Mouse (Mus musculus) mouse trophoblast stem cell (cell line): ENCODE results near the gene Samd9l.
"Not testable (repeated sequence)": the region's sequence is repeated elsewhere in the genome, so short reads cannot be mapped to it uniquely, and the experiment has no call there.

Source experiments
- in situ Hi-C, 2 experiments: fragments of 300-500 bp; cut with MseI, MboI; formaldehyde crosslinking; loops; 2 replicates in 1 of 2; 3 replicates in 1 of 2; pipeline ENCODE4 v1.15.1; 2025

The Samd9l gene

GRCm38 (mm10) chr6:3399340-3400068, at the start of gene Samd9l:
Gene Samd9l, minus strand, starts transcription at chr6:3399572.
- in situ Hi-C loops: loop anchor here in 1 of 2 experiments (5.0 kb wide), 1 partner anchor 57 kb away; no protein-coding TSS in a partner anchor

- in situ Hi-C loops: no loop called here
Observed at GRCm38 (mm10) chr6:3447404-3447803, 48.0 kb upstream of the Samd9l start.

- in situ Hi-C loops: no loop called here
Observed at GRCm38 (mm10) chr6:3443905-3444304, 44.5 kb upstream of the Samd9l start.

GRCm38 (mm10) chr6:3436087-3436486, 36.7 kb upstream of the Samd9l start:
- in situ Hi-C loops: no loop called here

GRCm38 (mm10) chr6:3430976-3431375, 31.6 kb upstream of the Samd9l start:
- in situ Hi-C loops: not testable (repeated sequence)

GRCm38 (mm10) chr6:3427047-3427446, 27.7 kb upstream of the Samd9l start:
- in situ Hi-C loops: no loop called here

GRCm38 (mm10) chr6:3425333-3425732, 26.0 kb upstream of the Samd9l start:
- in situ Hi-C loops: not testable (repeated sequence)

GRCm38 (mm10) chr6:3424613-3425277, 25.4 kb upstream of the Samd9l start:
- in situ Hi-C loops: loop anchor here in 1 of 2 experiments (5.0 kb wide), 1 partner anchor 42 kb away; no protein-coding TSS in a partner anchor

- in situ Hi-C loops: loop anchor here in 1 of 2 experiments (5.0 kb wide), 1 partner anchor 55 kb away; no protein-coding TSS in a partner anchor
Observed at GRCm38 (mm10) chr6:3397182-3397906, 2.0 kb downstream of the Samd9l start.

GRCm38 (mm10) chr6:3395921-3396611, 3.3 kb downstream of the Samd9l start:
- in situ Hi-C loops: loop anchor here in 1 of 2 experiments (5.0 kb wide), 1 partner anchor 54 kb away; no protein-coding TSS in a partner anchor

GRCm38 (mm10) chr6:3389995-3390394, 9.4 kb downstream of the Samd9l start:
- in situ Hi-C loops: no loop called here

- in situ Hi-C loops: no loop called here
Observed at GRCm38 (mm10) chr6:3386565-3386964, 12.8 kb downstream of the Samd9l start.

- in situ Hi-C loops: loop anchor here in 1 of 2 experiments (5.0 kb wide), 1 partner anchor 37 kb away; no protein-coding TSS in a partner anchor
Observed at GRCm38 (mm10) chr6:3384816-3385215, 14.6 kb downstream of the Samd9l start.

GRCm38 (mm10) chr6:3384115-3384791, 15.1 kb downstream of the Samd9l start:
- in situ Hi-C loops: loop anchor here in 1 of 2 experiments (5.0 kb wide), 1 partner anchor 38 kb away; no protein-coding TSS in a partner anchor

GRCm38 (mm10) chr6:3379146-3379545, 20.2 kb downstream of the Samd9l start:
- in situ Hi-C loops: no loop called here

GRCm38 (mm10) chr6:3376687-3377086, 22.7 kb downstream of the Samd9l start:
- in situ Hi-C loops: no loop called here

GRCm38 (mm10) chr6:3369527-3369926, 29.8 kb downstream of the Samd9l start:
- in situ Hi-C loops: no loop called here

- in situ Hi-C loops: not testable (repeated sequence)
Observed at GRCm38 (mm10) chr6:3365609-3366008, 33.8 kb downstream of the Samd9l start.

- in situ Hi-C loops: not testable (repeated sequence)
Observed at GRCm38 (mm10) chr6:3345924-3346597, 53.3 kb downstream of the Samd9l start.

- in situ Hi-C loops: not testable (repeated sequence)
Observed at GRCm38 (mm10) chr6:3345043-3345639, 54.2 kb downstream of the Samd9l start.
